Mouse (Mus musculus) lung, embryonic 14.5 days (tissue): ENCODE data around the gene Cfap54. TPM values are rescaled to one million over a fixed set of nuclear protein-coding genes. Genes with fewer than 3 reads are reported as not detected.

Experiments
- ATAC-seq: fragments of 200-750 bp; cut with Nextera tagmentation; 2 replicates; pipeline ENCODE4 v1.8.0; 2017; ENCODE audit warnings: mild to moderate bottlenecking, moderate TSS enrichment, moderate library complexity; ENCODE audit not compliant: insufficient read depth
- DNase-seq: peaks from one replicate; pipeline ENCODE4 v3.0.0-alpha.2; 2015
- H3K27ac ChIP-seq: fragments of 300-500 bp; sonication (generic); 2 replicates; pipeline ENCODE4 v1.5.1; 2014; ENCODE audit warnings: low read depth, mild to moderate bottlenecking, moderate library complexity
- H3K27me3 ChIP-seq: fragments of 300-500 bp; sonication (generic); 2 replicates; pipeline ENCODE4 v1.6.1; 2014; ENCODE audit warnings: low read length, control low read depth; ENCODE audit not compliant: insufficient read depth
- H3K36me3 ChIP-seq: fragments of 300-500 bp; sonication (generic); 2 replicates; pipeline ENCODE4 v1.6.1; 2014; ENCODE audit warnings: control low read depth; ENCODE audit not compliant: insufficient read depth
- H3K4me1 ChIP-seq: fragments of 300-500 bp; sonication (generic); 2 replicates; pipeline ENCODE4 v1.6.1; 2014; ENCODE audit warnings: antibody characterized with exemption, control low read depth; ENCODE audit not compliant: insufficient read depth
- H3K4me2 ChIP-seq: fragments of 300-500 bp; sonication (generic); 2 replicates; pipeline ENCODE4 v1.6.1; 2014; ENCODE audit warnings: mild to moderate bottlenecking
- H3K4me3 ChIP-seq: fragments of 300-500 bp; sonication (generic); 2 replicates; pipeline ENCODE4 v1.5.1; 2014; ENCODE audit warnings: low read depth, low read length
- H3K9ac ChIP-seq: fragments of 300-500 bp; sonication (generic); 2 replicates; pipeline ENCODE4 v1.6.1; 2014
- H3K9me3 ChIP-seq: fragments of 300-500 bp; sonication (generic); 2 replicates; pipeline ENCODE4 v1.6.1; 2016; ENCODE audit warnings: low read depth, low read length, control low read depth
- CTCF ChIP-seq: IDR thresholded peaks from 2 replicates; pipeline ENCODE4 v1.5.1; 2016; ENCODE audit warnings: antibody characterized with exemption, low read depth
- WGBS: fragments of 180-500 bp; shearing (Covaris S2); extraction: QIAGEN DNeasy Blood & Tissue Kit; methylation state at CpG from one replicate; pipeline ENCODE4 v1.1.7; 2014; 5-methylcytosine and 5-hydroxymethylcytosine counted together
- polyA plus RNA-seq: library from polyadenylated mRNA; unstranded; fragments of >200 nt; fragmentation: Nextera tagmentation; extraction: Ambion mirVana; gene quantifications from 2 replicates; pipeline ENCODE4 v1.2.1, GENCODE M21; 2014

Gene Cfap54
- polyA plus RNA-seq, 1 experiment from 2014 or later: 0.70 TPM

DNA sequence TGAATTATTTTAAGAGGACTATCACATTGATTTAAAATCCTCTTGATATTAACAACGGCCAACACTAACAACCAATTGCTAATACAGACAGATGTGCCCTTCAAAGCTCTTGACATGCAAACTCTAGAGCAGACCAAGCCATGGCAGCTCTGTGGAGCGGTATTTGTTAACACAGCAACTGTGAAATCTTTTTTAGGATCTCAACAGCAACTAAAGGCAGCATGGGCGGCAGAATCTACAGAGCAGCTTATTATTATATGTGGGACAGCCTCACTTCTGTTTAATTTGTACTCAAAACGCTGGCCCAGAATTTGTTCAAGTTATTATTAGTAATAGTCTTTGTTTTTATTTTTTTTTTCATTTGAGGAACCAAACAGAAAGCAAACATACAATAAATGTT, 28.1 kb downstream of the Cfap54 start:
- DNase-seq (no peak), ATAC-seq (no peak)
- Histone ChIP-seq H3K9ac (no peak overlapping the region), H3K9me3 (no peaks in the 10 kb centered on the region), H3K4me3 (no peak overlapping the region), H3K4me2 (no peak overlapping the region), H3K27me3 (no peaks in the 10 kb centered on the region), H3K36me3 (no peaks in the 10 kb centered on the region), H3K27ac (no peak overlapping the region), H3K4me1 (no peaks in the 10 kb centered on the region)
- TF ChIP-seq CTCF: no peak
- 81% methylated on average over 4 of the region's 4 CpGs for WGBS

DNA sequence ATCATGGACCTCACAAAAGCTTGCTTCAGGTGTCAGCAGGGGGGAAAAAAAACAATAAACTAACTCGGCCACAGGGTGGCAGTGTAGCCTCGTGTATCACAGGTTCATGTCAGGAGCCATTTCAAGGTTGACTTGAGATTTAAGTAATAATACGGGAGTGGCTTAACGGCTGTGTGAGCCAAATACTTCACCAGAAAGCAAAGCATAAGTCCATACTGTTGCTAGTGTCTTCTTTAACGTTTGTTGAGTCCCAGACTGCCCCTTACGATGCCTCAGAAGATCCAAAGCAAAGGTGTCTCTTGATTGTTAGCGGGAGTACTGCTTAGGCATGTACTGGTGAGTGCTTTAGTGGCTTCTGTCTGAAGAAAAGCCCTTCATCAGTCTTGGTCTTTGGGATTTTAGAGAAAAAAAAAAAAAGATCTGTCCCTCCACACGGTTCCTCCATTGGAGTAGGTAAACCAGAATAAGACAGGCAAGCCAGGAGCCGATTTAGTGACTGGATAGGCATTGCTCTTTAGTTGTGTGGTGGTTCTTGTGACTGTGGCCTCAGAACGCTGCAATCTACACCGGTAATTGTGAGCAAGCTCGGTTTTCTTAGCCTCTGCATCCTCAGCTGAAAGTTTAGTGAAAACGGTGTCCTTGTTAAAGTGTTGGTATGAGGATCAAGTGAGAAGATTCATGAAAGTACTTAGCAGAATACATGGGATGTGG, 30.2 kb downstream of the Cfap54 start:
- whole genome bisulfite sequencing: 30% methylated on average over 13 of the region's 13 CpGs
- no peak overlapping the region for H3K4me3 ChIP-seq
- H3K9ac ChIP-seq: 0 out of 2 replicates have a peak overlapping the region, but pooled peaks have one; percentile 9

DNA sequence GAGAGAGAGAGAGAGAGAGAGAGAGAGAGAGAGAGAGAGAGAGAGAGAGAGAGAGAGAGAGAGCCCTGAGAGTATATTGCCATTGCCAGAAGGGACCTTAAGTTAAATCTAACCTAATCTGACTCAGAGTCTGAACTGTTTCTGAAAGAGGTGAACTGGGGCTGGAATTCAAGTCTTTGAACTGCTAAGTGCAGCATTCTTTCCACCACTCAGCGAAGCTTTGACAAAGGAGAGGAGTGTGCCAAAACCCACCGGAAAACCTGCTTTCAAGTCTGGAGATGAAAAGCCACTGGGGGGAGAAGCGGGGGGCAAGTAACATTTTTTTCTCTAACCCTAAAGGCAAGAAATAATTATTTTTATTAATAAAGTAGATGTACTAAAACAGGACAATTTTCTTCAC, 30.8 kb downstream of the Cfap54 start:
- no peak for TF ChIP-seq CTCF
- Histone ChIP-seq H3K4me2 (no peak overlapping the region), H3K9me3 (no peaks in the 10 kb centered on the region), H3K4me1 (no peaks in the 10 kb centered on the region), H3K9ac (no peak overlapping the region), H3K4me3 (no peak overlapping the region), H3K36me3 (no peaks in the 10 kb centered on the region), H3K27me3 (no peaks in the 10 kb centered on the region), H3K27ac (peak overlapping the region; percentile 92; the same call in 1 of the 2 replicates)
- DNase-seq (peak; percentile 58), ATAC-seq (peak; percentile 64; the same call in 1 of the 2 replicates)
- WGBS: 28% methylated on average over 3 of the region's 3 CpGs

More for the DNA sequence above, 30.2 kb downstream of the Cfap54 start:
- H3K36me3 ChIP-seq: no peaks in the 10 kb centered on the region
- H3K27ac ChIP-seq: no peak overlapping the region
- H3K4me2 ChIP-seq: peak overlapping the region; percentile 49
- DNase-seq (peak; percentile 93), ATAC-seq (peak; percentile 82)
- no peaks in the 10 kb centered on the region for H3K4me1 ChIP-seq
- H3K9me3 ChIP-seq: no peaks in the 10 kb centered on the region
- no peaks in the 10 kb centered on the region for H3K27me3 ChIP-seq
- peak; percentile 76 for TF ChIP-seq CTCF

DNA sequence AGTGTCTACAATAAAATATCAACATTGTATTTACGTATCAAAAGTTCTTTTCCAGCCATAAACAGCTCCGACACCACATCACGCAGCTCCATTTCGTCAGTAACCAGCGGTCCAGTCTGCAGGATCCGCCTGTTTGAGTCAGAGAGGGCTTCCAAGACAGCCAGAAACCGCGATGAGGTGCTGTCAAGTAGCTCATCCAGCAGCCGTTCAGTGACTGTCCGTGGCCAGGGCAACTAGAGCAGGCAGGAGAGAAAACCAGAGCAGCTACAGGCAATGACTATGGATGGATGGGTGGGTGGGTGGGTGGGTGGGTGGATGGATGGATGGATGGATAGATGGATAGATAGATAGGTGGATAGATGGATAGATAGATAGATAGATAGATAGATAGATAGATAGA, 38.2 kb downstream of the Cfap54 start:
- Histone ChIP-seq H3K4me1 (no peaks in the 10 kb centered on the region), H3K9ac (no peak overlapping the region), H3K9me3 (no peaks in the 10 kb centered on the region), H3K27me3 (no peaks in the 10 kb centered on the region), H3K36me3 (no peaks in the 10 kb centered on the region), H3K4me2 (no peak overlapping the region), H3K4me3 (no peak overlapping the region), H3K27ac (no peak overlapping the region)
- TF ChIP-seq CTCF: no peak
- DNase-seq (peak; percentile 12), ATAC-seq (no peak)
- WGBS: 79% methylated on average over 10 of the region's 10 CpGs

DNA sequence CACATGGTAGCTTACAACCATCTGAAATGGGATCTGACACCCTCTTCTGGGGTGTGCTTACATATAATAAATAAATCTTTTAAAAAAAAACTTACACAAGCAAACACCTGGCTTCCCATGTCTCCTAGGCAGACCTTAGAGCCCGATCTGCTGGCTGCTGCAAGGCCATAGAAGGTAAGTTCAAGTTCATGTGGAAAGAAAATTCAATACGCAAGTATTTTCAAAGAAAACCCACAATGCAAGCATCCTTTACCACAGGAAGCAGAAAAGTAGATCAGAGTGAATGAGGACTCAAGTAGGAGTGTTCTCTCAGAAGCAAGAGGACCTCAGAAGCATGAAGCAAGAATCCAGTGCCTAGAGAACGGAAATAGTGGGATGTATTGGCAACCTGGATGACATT, 39.6 kb downstream of the Cfap54 start:
- no peak overlapping the region for H3K4me2 ChIP-seq
- H3K9me3 ChIP-seq: no peaks in the 10 kb centered on the region
- no peak for DNase-seq
- H3K36me3 ChIP-seq: no peaks in the 10 kb centered on the region
- no peaks in the 10 kb centered on the region for H3K4me1 ChIP-seq
- TF ChIP-seq CTCF: no peak
- H3K4me3 ChIP-seq: no peak overlapping the region
- WGBS: 85% methylated on average over 3 of the region's 3 CpGs
- ATAC-seq: no peak
- no peaks in the 10 kb centered on the region for H3K27me3 ChIP-seq
- no peak overlapping the region for H3K9ac ChIP-seq
- H3K27ac ChIP-seq: no peak overlapping the region

DNA sequence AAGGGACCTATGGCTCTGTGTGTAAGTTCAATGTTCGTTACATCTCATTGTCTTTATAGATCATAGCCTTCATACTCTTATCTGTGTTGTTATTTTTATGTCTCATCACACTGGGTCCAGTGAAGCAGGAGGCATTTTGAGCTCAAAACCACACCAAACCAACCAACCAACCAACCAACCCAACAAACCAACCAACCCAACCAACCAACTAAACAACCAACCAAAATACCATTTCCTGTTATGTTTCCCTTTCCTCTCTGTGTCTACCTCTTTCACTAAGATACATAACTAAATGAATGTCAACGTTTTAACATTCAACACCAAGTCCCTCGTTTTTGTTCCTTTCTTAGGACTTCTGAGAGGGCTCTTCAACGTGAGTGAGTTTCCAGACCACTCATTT, 40.0 kb downstream of the Cfap54 start:
- no peak overlapping the region for H3K9ac ChIP-seq
- H3K4me3 ChIP-seq: no peak overlapping the region
- no peaks in the 10 kb centered on the region for H3K4me1 ChIP-seq
- DNase-seq (no peak), ATAC-seq (no peak)
- no peak for TF ChIP-seq CTCF
- no peak overlapping the region for H3K27ac ChIP-seq
- H3K27me3 ChIP-seq: no peaks in the 10 kb centered on the region
- H3K4me2 ChIP-seq: no peak overlapping the region
- WGBS: 62% methylated on average over 4 of the region's 4 CpGs
- no peaks in the 10 kb centered on the region for H3K36me3 ChIP-seq
- H3K9me3 ChIP-seq: no peaks in the 10 kb centered on the region

DNA sequence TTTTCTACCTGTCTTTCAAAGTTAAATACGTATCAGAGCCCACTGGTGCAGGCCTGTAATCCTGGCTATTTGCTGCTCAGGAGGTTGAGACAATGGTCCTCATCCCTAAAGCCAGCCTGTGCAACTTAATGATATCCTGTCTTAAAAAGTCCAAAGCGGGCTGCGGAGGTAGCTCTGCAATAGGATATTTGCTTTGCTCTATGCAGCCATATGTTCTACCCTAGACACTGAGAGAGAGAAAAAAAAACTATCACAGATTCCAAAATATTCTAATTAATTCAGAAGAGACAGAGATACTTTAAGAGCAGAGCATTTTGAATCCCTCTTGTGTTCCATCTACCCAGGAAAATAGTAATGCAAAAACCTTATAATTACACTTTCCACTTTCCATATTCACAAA, 44.9 kb downstream of the Cfap54 start:
- H3K4me2 ChIP-seq: no peak overlapping the region
- no peaks in the 10 kb centered on the region for H3K27me3 ChIP-seq
- no peak overlapping the region for H3K27ac ChIP-seq
- no peak overlapping the region for H3K9ac ChIP-seq
- TF ChIP-seq CTCF: no peak
- H3K9me3 ChIP-seq: no peaks in the 10 kb centered on the region
- no peaks in the 10 kb centered on the region for H3K36me3 ChIP-seq
- DNase-seq (no peak), ATAC-seq (no peak)
- no peak overlapping the region for H3K4me3 ChIP-seq
- no peaks in the 10 kb centered on the region for H3K4me1 ChIP-seq
- 92% methylated on average over 3 of the region's 3 CpGs for WGBS
